Mouse (Mus musculus) megakaryocyte-erythroid progenitor cell, adult 5-6 weeks (primary cell): ENCODE data around the gene Dnajc14. TPM values are rescaled to one million over a fixed set of nuclear protein-coding genes. Genes with fewer than 3 reads are reported as not detected.

Experiments used
- total RNA-seq, 2 experiments: library from RNA; stranded (forward) in 1 of 2; stranded (reverse) in 1 of 2; fragments of 200-1000, 215-1000 nt in 1 of 2; fragments of >200 nt in 1 of 2; fragmentation: Nextera tagmentation in 1 of 2; gene quantifications; 2 replicates each; pipeline ENCODE4 v1.2.3; 2014 to 2017

Gene Dnajc14
- total RNA-seq, 2 experiments from 2014 or later, result 18.6 to 20.8 TPM

Other genes starting within 250 kb of the Dnajc14 start
- 419 and 446 TPM in 2 replicates for gene Pa2g4, start 238.1 kb upstream of the Dnajc14 start, total RNA-seq (2014; fragmentation: Nextera tagmentation)
- 426 and 489 TPM in 2 replicates for gene Pa2g4, start 238.1 kb upstream of the Dnajc14 start, total RNA-seq (2017)
- 1.9 and 3.2 TPM in 2 replicates for gene Erbb3, start 214.4 kb upstream of the Dnajc14 start, total RNA-seq (2014; fragmentation: Nextera tagmentation)
- 0.09 and 1.2 TPM in 2 replicates for gene Erbb3, start 214.4 kb upstream of the Dnajc14 start, total RNA-seq (2017)
- 3,309 and 3,313 TPM in 2 replicates for gene Rps26, start 177.3 kb upstream of the Dnajc14 start, total RNA-seq (2014; fragmentation: Nextera tagmentation)
- 1,110 and 1,543 TPM in 2 replicates for gene Rps26, start 177.3 kb upstream of the Dnajc14 start, total RNA-seq (2017)
- 0.25 and 0.26 TPM in 2 replicates for gene Ikzf4, start 158.1 kb upstream of the Dnajc14 start, total RNA-seq (2014; fragmentation: Nextera tagmentation)
- gene Ikzf4, start 158.1 kb upstream of the Dnajc14 start, total RNA-seq (2017), result 0.19 TPM in 1 of 2 replicates, not detected in the other
- gene Suox, start 130.0 kb upstream of the Dnajc14 start, total RNA-seq (2014; fragmentation: Nextera tagmentation), result 7.0 and 7.8 TPM in 2 replicates
- gene Suox, start 130.0 kb upstream of the Dnajc14 start, total RNA-seq (2017), result 4.6 and 5.1 TPM in 2 replicates
- gene Rab5b, start 107.8 kb upstream of the Dnajc14 start, total RNA-seq (2014; fragmentation: Nextera tagmentation), result 16.2 and 22.1 TPM in 2 replicates
- 16.6 and 19.1 TPM in 2 replicates for gene Rab5b, start 107.8 kb upstream of the Dnajc14 start, total RNA-seq (2017)
- not detected in 2 replicates for gene Pmel, start 99.9 kb upstream of the Dnajc14 start, total RNA-seq (2014; fragmentation: Nextera tagmentation)
- not detected in 2 replicates for gene Pmel, start 99.9 kb upstream of the Dnajc14 start, total RNA-seq (2017)
- 68.6 and 94.9 TPM in 2 replicates for gene Cdk2, start 99.0 kb upstream of the Dnajc14 start, total RNA-seq (2014; fragmentation: Nextera tagmentation)
- gene Cdk2, start 99.0 kb upstream of the Dnajc14 start, total RNA-seq (2017), result 46.7 and 66.1 TPM in 2 replicates
- gene Dgka, start 59.2 kb upstream of the Dnajc14 start, total RNA-seq (2014; fragmentation: Nextera tagmentation), result 10.6 and 11.4 TPM in 2 replicates
- gene Dgka, start 59.2 kb upstream of the Dnajc14 start, total RNA-seq (2017), result 1.0 and 6.1 TPM in 2 replicates
- gene Pym1, start 56.2 kb upstream of the Dnajc14 start, total RNA-seq (2014; fragmentation: Nextera tagmentation), result 26.6 and 38.0 TPM in 2 replicates
- gene Pym1, start 56.2 kb upstream of the Dnajc14 start, total RNA-seq (2017), result 27.0 and 58.4 TPM in 2 replicates
- gene Mmp19, start 13.2 kb upstream of the Dnajc14 start, total RNA-seq (2014; fragmentation: Nextera tagmentation), result not detected in 2 replicates
- 0.05 and 0.23 TPM in 2 replicates for gene Mmp19, start 13.2 kb upstream of the Dnajc14 start, total RNA-seq (2017)
- 4.6 and 6.9 TPM in 2 replicates for gene Tmem198b, start 308 bp downstream of the Dnajc14 start, total RNA-seq (2014; fragmentation: Nextera tagmentation)
- 1.5 and 2.8 TPM in 2 replicates for gene Tmem198b, start 308 bp downstream of the Dnajc14 start, total RNA-seq (2017)
- gene Sarnp, start 13.3 kb downstream of the Dnajc14 start, total RNA-seq (2014; fragmentation: Nextera tagmentation), result 166 and 201 TPM in 2 replicates
- gene Sarnp, start 13.3 kb downstream of the Dnajc14 start, total RNA-seq (2017), result 364 and 369 TPM in 2 replicates
- 70.3 and 79.9 TPM in 2 replicates for gene Ormdl2, start 17.6 kb downstream of the Dnajc14 start, total RNA-seq (2014; fragmentation: Nextera tagmentation)
- gene Ormdl2, start 17.6 kb downstream of the Dnajc14 start, total RNA-seq (2017), result 99.3 and 115 TPM in 2 replicates
- 0.35 TPM in 1 of 2 replicates, not detected in the other for gene Gdf11, start 87.7 kb downstream of the Dnajc14 start, total RNA-seq (2014; fragmentation: Nextera tagmentation)
- gene Gdf11, start 87.7 kb downstream of the Dnajc14 start, total RNA-seq (2017), result 0.69 TPM in 1 of 2 replicates, not detected in the other
- gene Cd63, start 96.9 kb downstream of the Dnajc14 start, total RNA-seq (2014; fragmentation: Nextera tagmentation), result 6.8 and 19.4 TPM in 2 replicates
- 15.5 and 18.0 TPM in 2 replicates for gene Cd63, start 96.9 kb downstream of the Dnajc14 start, total RNA-seq (2017)
- 12.8 and 19.0 TPM in 2 replicates for gene Rdh5, start 118.8 kb downstream of the Dnajc14 start, total RNA-seq (2014; fragmentation: Nextera tagmentation)
- 1.1 and 3.0 TPM in 2 replicates for gene Rdh5, start 118.8 kb downstream of the Dnajc14 start, total RNA-seq (2017)
- 45.7 and 94.6 TPM in 2 replicates for gene Bloc1s1, start 120.0 kb downstream of the Dnajc14 start, total RNA-seq (2014; fragmentation: Nextera tagmentation)
- 73.8 and 82.2 TPM in 2 replicates for gene Bloc1s1, start 120.0 kb downstream of the Dnajc14 start, total RNA-seq (2017)
- gene Itga7, start 129.8 kb downstream of the Dnajc14 start, total RNA-seq (2014; fragmentation: Nextera tagmentation), result not detected in 2 replicates
- 0.04 and 0.19 TPM in 2 replicates for gene Itga7, start 129.8 kb downstream of the Dnajc14 start, total RNA-seq (2017)
- gene Mettl7b, start 156.9 kb downstream of the Dnajc14 start, total RNA-seq (2014; fragmentation: Nextera tagmentation), result not detected in 2 replicates
- not detected in 2 replicates for gene Mettl7b, start 156.9 kb downstream of the Dnajc14 start, total RNA-seq (2017)
- not detected in 2 replicates for gene Olfr9, start 185.4 kb downstream of the Dnajc14 start, total RNA-seq (2014; fragmentation: Nextera tagmentation)
- gene Olfr9, start 185.4 kb downstream of the Dnajc14 start, total RNA-seq (2017), result not detected in 2 replicates
- not detected in 2 replicates for gene Olfr763, start 206.7 kb downstream of the Dnajc14 start, total RNA-seq (2014; fragmentation: Nextera tagmentation)
- gene Olfr763, start 206.7 kb downstream of the Dnajc14 start, total RNA-seq (2017), result not detected in 2 replicates
- gene Olfr764-ps1, start 235.8 kb downstream of the Dnajc14 start, total RNA-seq (2014; fragmentation: Nextera tagmentation), result not detected in 2 replicates
- gene Olfr764-ps1, start 235.8 kb downstream of the Dnajc14 start, total RNA-seq (2017), result not detected in 2 replicates
- not detected in 2 replicates for gene Olfr765, start 245.9 kb downstream of the Dnajc14 start, total RNA-seq (2014; fragmentation: Nextera tagmentation)
- gene Olfr765, start 245.9 kb downstream of the Dnajc14 start, total RNA-seq (2017), result not detected in 2 replicates